Comparison of ENCODE assay signal across 18 mouse cellular contexts in genomic region chr6:100954563-100954962, GRCm38 (mm10).
DNase-seq lines count a peak whose midpoint lies in the region; ATAC-seq and TF ChIP-seq lines count a peak whose summit lies in the region.
"Had no signal": no experiment of that assay in that cellular context is flagged by ENCODE, and none has a peak within 500 bp of the region (broad histone marks: within the 10 kb centered on the region; RNA-seq: fewer than 3 reads in every experiment).

No protein-coding gene starts in this region.

- H3K9ac ChIP-seq in heart, embryonic 11.5 days (ENCODE audit: low read depth, low read length) = no peak overlapping the region
- H3K9ac ChIP-seq in midbrain, postnatal 0 days (replicated peaks; ENCODE audit: low read length, poor library complexity, severe bottlenecking) = no peak overlapping the region
- H3K9ac ChIP-seq: embryonic facial prominence, embryonic 12.5 days; forebrain, embryonic 13.5 days; forebrain, embryonic 15.5 days; forebrain, postnatal 0 days had no signal

- no peak overlapping the region for H3K27ac ChIP-seq in heart, embryonic 11.5 days (ENCODE audit: low read depth, low read length)
- H3K27ac ChIP-seq in midbrain, postnatal 0 days (ENCODE audit: low read depth, low read length) = no peak overlapping the region
- H3K27ac ChIP-seq: embryonic facial prominence, embryonic 10.5 days; embryonic facial prominence, embryonic 12.5 days; forebrain, embryonic 13.5 days; forebrain, embryonic 15.5 days had no signal

- H3K4me3 ChIP-seq in heart, embryonic 11.5 days (ENCODE audit: low read depth, low read length) = no peak overlapping the region
- H3K4me3 ChIP-seq in midbrain, postnatal 0 days (ENCODE audit: low read depth, low read length) = no peak overlapping the region
- H3K4me3 ChIP-seq: embryonic facial prominence, embryonic 10.5 days; embryonic facial prominence, embryonic 12.5 days; forebrain, embryonic 13.5 days; forebrain, embryonic 15.5 days had no signal

- peak; percentile 76 for DNase-seq in heart, adult 11 months
- DNase-seq in right cerebral cortex, adult 18-20 months = peak; percentile 21
- no peak for DNase-seq in right cerebral cortex, postnatal 25 days
- no peak for DNase-seq in midbrain, postnatal 0 days (ENCODE audit: low spot score)
- DNase-seq: adrenal gland, adult 2 months; adrenal gland, postnatal 10 days; adrenal gland, postnatal 25 days; cerebellum, adult 11-12 months; cerebellum, adult 2 months; cerebellum, adult 9-10 months; cerebellum, postnatal 10 days; cerebellum, postnatal 25 days; forebrain, postnatal 0 days had no signal

- WGBS in heart, embryonic 11.5 days (ENCODE audit: insufficient replicate concordance) = 84% methylated on average over 10 of the region's 10 CpGs
- WGBS in midbrain, postnatal 0 days = 81% methylated on average over 10 of the region's 10 CpGs

- ATAC-seq in heart, embryonic 11.5 days (replicated peaks; ENCODE audit: insufficient number of reproducible peaks, low FRiP score, low TSS enrichment) = no peak
- no peak for ATAC-seq in midbrain, postnatal 0 days (ENCODE audit: low FRiP score)
- ATAC-seq: forebrain, embryonic 13.5 days; forebrain, embryonic 15.5 days; forebrain, postnatal 0 days had no signal

- no peaks in the 10 kb centered on the region for H3K4me1 ChIP-seq in heart, embryonic 11.5 days (ENCODE audit: control insufficient read depth, insufficient read depth, low read length)
- H3K4me1 ChIP-seq in midbrain, postnatal 0 days (ENCODE audit: insufficient read depth, low read length) = no peaks in the 10 kb centered on the region
- H3K4me1 ChIP-seq: embryonic facial prominence, embryonic 10.5 days; embryonic facial prominence, embryonic 12.5 days; forebrain, embryonic 13.5 days; forebrain, embryonic 15.5 days had no signal

- no peaks in the 10 kb centered on the region for H3K9me3 ChIP-seq in heart, embryonic 11.5 days (replicated peaks; ENCODE audit: control insufficient read depth, low read length)
- H3K9me3 ChIP-seq in midbrain, postnatal 0 days (ENCODE audit: low read length) = no peaks in the 10 kb centered on the region
- H3K9me3 ChIP-seq: embryonic facial prominence, embryonic 10.5 days; embryonic facial prominence, embryonic 12.5 days; forebrain, embryonic 13.5 days; forebrain, embryonic 15.5 days had no signal

- H3K4me2 ChIP-seq in heart, embryonic 11.5 days = no peak overlapping the region
- no peak overlapping the region for H3K4me2 ChIP-seq in midbrain, postnatal 0 days (ENCODE audit: low read depth, low read length, poor library complexity, severe bottlenecking)
- H3K4me2 ChIP-seq: embryonic facial prominence, embryonic 12.5 days; forebrain, embryonic 13.5 days; forebrain, embryonic 15.5 days had no signal

- no peaks in the 10 kb centered on the region for H3K36me3 ChIP-seq in heart, embryonic 11.5 days (ENCODE audit: control insufficient read depth, insufficient read depth, low read length)
- H3K36me3 ChIP-seq in midbrain, postnatal 0 days (ENCODE audit: insufficient read depth, low read length) = no peaks in the 10 kb centered on the region
- H3K36me3 ChIP-seq: embryonic facial prominence, embryonic 10.5 days; embryonic facial prominence, embryonic 12.5 days; forebrain, embryonic 15.5 days had no signal

- no peaks in the 10 kb centered on the region for H3K27me3 ChIP-seq in heart, embryonic 11.5 days (ENCODE audit: control insufficient read depth, insufficient read depth, low read length)
- H3K27me3 ChIP-seq in midbrain, postnatal 0 days (ENCODE audit: insufficient read depth, low read length) = no peaks in the 10 kb centered on the region
- H3K27me3 ChIP-seq: embryonic facial prominence, embryonic 12.5 days; forebrain, embryonic 13.5 days; forebrain, embryonic 15.5 days had no signal

- TF ChIP-seq CTCF in midbrain, postnatal 0 days (IDR thresholded peaks at IDR 0.05) = no peak

Comparison
In these comparisons a context has a peak if more than half of its experiments do, and no peak if none do; other contexts are left out.
1. DNase-seq: peak in heart, adult 11 months (single experiment) and right cerebral cortex, adult 18-20 months (single experiment); none in right cerebral cortex, postnatal 25 days (single experiment) and midbrain, postnatal 0 days (single experiment).